Mouse (Mus musculus) cortical plate, adult 2 months (tissue): Measurements from ENCODE around the gene Mad1l1.

Source experiments
- CTCF ChIP-seq: fragments of 200-500 bp; IDR thresholded peaks from 2 replicates; pipeline ENCODE4 v1.5.1; 2011; ENCODE audit warnings: mild to moderate bottlenecking, control low read depth, low read length; ENCODE audit not compliant: insufficient read depth; ENCODE audit errors: extremely low read depth
- POLR2A ChIP-seq: fragments of 200-500 bp; IDR thresholded peaks from 2 replicates; pipeline ENCODE4 v1.6.1; 2011; ENCODE audit warnings: mild to moderate bottlenecking, low read length, control low read depth; ENCODE audit not compliant: insufficient read depth; ENCODE audit errors: extremely low read depth

DNA sequence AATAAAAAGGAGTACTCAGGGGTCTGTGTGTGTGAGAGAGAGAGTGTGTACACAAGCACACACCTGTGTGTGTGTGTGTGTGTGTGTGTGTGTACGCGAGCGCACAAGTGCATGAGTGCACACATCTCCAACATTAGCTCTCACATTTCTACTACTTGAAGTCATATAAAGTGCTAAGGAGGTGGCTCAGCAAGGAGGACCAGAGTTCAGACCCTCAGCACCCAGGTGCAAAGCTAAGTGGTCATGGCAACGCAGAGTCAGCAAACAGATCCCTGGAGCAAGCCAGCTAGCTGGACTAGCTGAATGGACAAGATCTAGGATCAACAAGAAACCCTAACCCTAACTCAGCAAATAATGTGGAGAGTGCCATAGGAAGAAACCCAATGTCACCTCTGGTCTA lies 139.0 kb downstream of the Mad1l1 start:
- TF ChIP-seq CTCF (no peak), POLR2A (no peak)
